Mouse (Mus musculus) lung, embryonic 14.5 days (tissue): ENCODE data around the gene Rgl3. TPM values are rescaled to one million over a fixed set of nuclear protein-coding genes. Genes with fewer than 3 reads are reported as not detected.
A peak's percentile ranks its signal among the peaks of the same experiment; 100 is the strongest.

Experiments
- ATAC-seq: fragments of 200-750 bp; cut with Nextera tagmentation; 2 replicates; pipeline ENCODE4 v1.8.0; 2017; ENCODE audit warnings: mild to moderate bottlenecking, moderate TSS enrichment, moderate library complexity; ENCODE audit not compliant: insufficient read depth
- DNase-seq: peaks from one replicate; pipeline ENCODE4 v3.0.0-alpha.2; 2015
- H3K27ac ChIP-seq: fragments of 300-500 bp; sonication (generic); 2 replicates; pipeline ENCODE4 v1.5.1; 2014; ENCODE audit warnings: low read depth, mild to moderate bottlenecking, moderate library complexity
- H3K27me3 ChIP-seq: fragments of 300-500 bp; sonication (generic); 2 replicates; pipeline ENCODE4 v1.6.1; 2014; ENCODE audit warnings: low read length, control low read depth; ENCODE audit not compliant: insufficient read depth
- H3K36me3 ChIP-seq: fragments of 300-500 bp; sonication (generic); 2 replicates; pipeline ENCODE4 v1.6.1; 2014; ENCODE audit warnings: control low read depth; ENCODE audit not compliant: insufficient read depth
- H3K4me1 ChIP-seq: fragments of 300-500 bp; sonication (generic); 2 replicates; pipeline ENCODE4 v1.6.1; 2014; ENCODE audit warnings: antibody characterized with exemption, control low read depth; ENCODE audit not compliant: insufficient read depth
- H3K4me2 ChIP-seq: fragments of 300-500 bp; sonication (generic); 2 replicates; pipeline ENCODE4 v1.6.1; 2014; ENCODE audit warnings: mild to moderate bottlenecking
- H3K4me3 ChIP-seq: fragments of 300-500 bp; sonication (generic); 2 replicates; pipeline ENCODE4 v1.5.1; 2014; ENCODE audit warnings: low read depth, low read length
- H3K9ac ChIP-seq: fragments of 300-500 bp; sonication (generic); 2 replicates; pipeline ENCODE4 v1.6.1; 2014
- H3K9me3 ChIP-seq: fragments of 300-500 bp; sonication (generic); 2 replicates; pipeline ENCODE4 v1.6.1; 2016; ENCODE audit warnings: low read depth, low read length, control low read depth
- CTCF ChIP-seq: IDR thresholded peaks from 2 replicates; pipeline ENCODE4 v1.5.1; 2016; ENCODE audit warnings: antibody characterized with exemption, low read depth
- WGBS: fragments of 180-500 bp; shearing (Covaris S2); extraction: QIAGEN DNeasy Blood & Tissue Kit; methylation state at CpG from one replicate; pipeline ENCODE4 v1.1.7; 2014; 5-methylcytosine and 5-hydroxymethylcytosine counted together
- polyA plus RNA-seq: library from polyadenylated mRNA; unstranded; fragments of >200 nt; fragmentation: Nextera tagmentation; extraction: Ambion mirVana; gene quantifications from 2 replicates; pipeline ENCODE4 v1.2.1, GENCODE M21; 2014

The Rgl3 gene
- polyA plus RNA-seq, 1 experiment from 2014 or later, result 5.5 TPM

DNA sequence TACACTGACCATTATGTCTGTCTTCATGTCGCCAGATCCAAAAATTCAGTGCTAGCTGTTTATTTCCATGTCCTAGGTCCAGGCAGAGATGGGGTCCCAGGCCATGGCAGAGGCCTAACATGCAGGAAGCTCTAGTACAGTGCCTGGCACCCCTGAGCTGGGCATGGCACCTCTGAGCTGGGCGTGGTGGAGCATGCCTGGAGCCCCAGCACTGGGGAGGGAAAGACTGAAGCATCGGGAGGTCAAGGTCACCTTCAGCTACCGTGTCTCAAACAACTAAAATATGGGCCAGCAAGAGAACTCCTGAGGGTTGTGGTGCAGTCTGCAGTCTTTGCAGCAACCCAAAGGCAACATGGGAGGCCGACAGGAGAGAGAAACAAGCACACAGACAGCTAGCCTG lies 30.9 kb downstream of the Rgl3 start:
- Histone ChIP-seq H3K27me3 (peaks cover 28% of the 10 kb centered on the region), H3K4me2 (no peak overlapping the region), H3K27ac (no peak overlapping the region), H3K4me3 (no peak overlapping the region), H3K9ac (no peak overlapping the region), H3K9me3 (no peaks in the 10 kb centered on the region), H3K4me1 (peaks cover 5% of the 10 kb centered on the region; the same call in 1 of the 2 replicates), H3K36me3 (no peaks in the 10 kb centered on the region; the same call in 1 of the 2 replicates)
- TF ChIP-seq CTCF, result no peak
- 74% methylated on average over 5 of the region's 5 CpGs for WGBS
- no peak for DNase-seq
- no peak for ATAC-seq

DNA sequence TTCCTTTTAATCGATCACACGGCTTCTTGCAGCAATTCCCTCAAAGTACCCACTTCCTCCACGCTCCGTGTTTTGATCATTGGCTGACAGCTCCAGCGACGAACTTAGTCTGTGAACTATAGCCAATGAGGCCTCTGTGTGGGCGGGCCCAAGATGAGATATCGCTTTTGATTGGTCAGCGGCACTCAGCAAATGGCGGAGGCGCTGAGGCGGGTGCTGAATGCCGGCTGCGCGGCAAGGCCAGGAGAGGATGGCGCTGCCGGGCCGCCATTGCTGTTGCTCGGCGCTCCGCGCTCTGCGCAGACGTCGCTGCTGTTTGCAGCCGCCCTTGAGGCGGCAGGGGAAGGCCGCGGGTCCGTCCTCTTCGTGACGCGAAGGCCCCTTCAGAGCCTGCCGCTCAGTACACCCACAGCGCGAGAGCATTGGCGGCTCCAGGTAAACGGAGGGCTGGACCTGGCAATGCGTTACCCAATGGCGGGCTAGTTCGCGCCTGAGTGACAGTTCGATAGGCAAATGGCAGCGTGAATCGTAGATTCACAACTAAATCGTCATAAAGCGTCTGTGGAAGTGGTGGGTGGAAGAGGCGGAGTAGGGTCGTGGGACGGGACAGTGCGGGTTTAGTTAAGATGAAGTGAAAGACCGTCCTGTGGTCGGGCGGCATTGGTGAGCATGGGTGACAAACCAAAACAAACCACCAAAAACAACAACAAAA lies 33.5 kb downstream of the Rgl3 start, which contains the start of gene Swsap1:
Gene Swsap1, plus strand, starts transcription at position 186 of the 712 bp plus-strand sequence.
- Histone ChIP-seq H3K4me3 (peak within 1 kb of the TSS; percentile 65), H3K27ac (peak within 1 kb of the TSS; percentile 92), H3K4me2 (peak within 1 kb of the TSS; percentile 67), H3K27me3 (peaks cover 10% of the 10 kb centered on the region), H3K9ac (peak within 1 kb of the TSS; percentile 61), H3K36me3 (no peaks in the 10 kb centered on the region; the same call in 1 of the 2 replicates), H3K9me3 (no peaks in the 10 kb centered on the region), H3K4me1 (no peaks in the 10 kb centered on the region)
- ATAC-seq (peak; percentile 98), DNase-seq (peak; percentile 99)
- no peak; the same call in 1 of the 2 replicates for TF ChIP-seq CTCF
- 1% methylated on average over 54 of the region's 54 CpGs for WGBS

DNA sequence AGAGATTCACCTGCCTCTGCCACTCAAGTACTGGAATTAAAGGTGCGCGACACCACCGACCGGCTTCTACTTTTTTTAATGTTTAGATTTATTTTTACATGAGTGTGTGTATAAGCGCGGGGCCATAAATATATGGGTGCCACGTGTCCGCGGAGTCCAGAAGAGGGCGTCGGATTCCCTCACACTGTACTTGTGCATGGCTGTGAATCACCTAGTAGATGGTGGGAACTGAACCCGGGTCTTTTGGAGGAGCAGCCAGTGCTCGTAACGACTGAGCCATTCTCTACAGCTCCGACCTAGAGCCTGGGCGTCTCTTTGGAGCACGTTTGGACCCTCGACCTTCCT lies 34.0 kb downstream of the Rgl3 start:
- H3K4me1 ChIP-seq, result no peaks in the 10 kb centered on the region
- under 1% methylated on average over 18 of the region's 18 CpGs for WGBS
- H3K9ac ChIP-seq, result peak overlapping the region; percentile 27; the same call in 1 of the 2 replicates
- peak; percentile 49 for TF ChIP-seq CTCF
- H3K4me2 ChIP-seq, result peak overlapping the region; percentile 67
- ATAC-seq (peak; percentile 65), DNase-seq (no peak)
- no peaks in the 10 kb centered on the region for H3K9me3 ChIP-seq
- H3K36me3 ChIP-seq, result no peaks in the 10 kb centered on the region; the same call in 1 of the 2 replicates
- H3K27me3 ChIP-seq, result peaks cover 8% of the 10 kb centered on the region; the same call in 1 of the 2 replicates
- 0 out of 2 replicates have a peak overlapping the region, but pooled peaks have one; percentile 33 for H3K27ac ChIP-seq
- H3K4me3 ChIP-seq, result peak overlapping the region; percentile 65

DNA sequence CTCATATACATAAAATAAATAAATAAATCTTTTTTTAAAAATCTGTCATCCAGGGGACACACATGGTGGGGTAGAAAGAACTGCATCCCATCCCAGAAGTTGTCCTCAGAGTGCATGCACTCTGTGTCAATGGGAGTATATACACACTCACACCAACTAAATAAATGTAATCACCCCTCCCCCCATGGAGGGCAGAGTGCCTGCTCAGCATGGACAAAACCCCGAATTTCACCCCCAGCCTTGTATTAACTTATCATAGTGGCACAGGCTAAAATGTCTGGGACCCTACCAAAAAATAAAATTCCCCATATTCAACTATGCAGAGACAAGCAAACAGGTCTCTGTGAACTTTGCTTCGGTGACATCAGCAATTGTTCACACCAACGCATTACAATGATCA lies 34.6 kb downstream of the Rgl3 start:
- no peak overlapping the region for H3K27ac ChIP-seq
- no peaks in the 10 kb centered on the region for H3K4me1 ChIP-seq
- TF ChIP-seq CTCF, result no peak
- 77% methylated on average over 3 of the region's 3 CpGs for WGBS
- H3K4me3 ChIP-seq, result no peak overlapping the region
- no peak overlapping the region; the same call in 1 of the 2 replicates for H3K4me2 ChIP-seq
- H3K36me3 ChIP-seq, result no peaks in the 10 kb centered on the region; the same call in 1 of the 2 replicates
- no peak for DNase-seq
- H3K27me3 ChIP-seq, result peaks cover 6% of the 10 kb centered on the region; the same call in 1 of the 2 replicates
- H3K9ac ChIP-seq, result no peak overlapping the region
- H3K9me3 ChIP-seq, result no peaks in the 10 kb centered on the region
- no peak for ATAC-seq

DNA sequence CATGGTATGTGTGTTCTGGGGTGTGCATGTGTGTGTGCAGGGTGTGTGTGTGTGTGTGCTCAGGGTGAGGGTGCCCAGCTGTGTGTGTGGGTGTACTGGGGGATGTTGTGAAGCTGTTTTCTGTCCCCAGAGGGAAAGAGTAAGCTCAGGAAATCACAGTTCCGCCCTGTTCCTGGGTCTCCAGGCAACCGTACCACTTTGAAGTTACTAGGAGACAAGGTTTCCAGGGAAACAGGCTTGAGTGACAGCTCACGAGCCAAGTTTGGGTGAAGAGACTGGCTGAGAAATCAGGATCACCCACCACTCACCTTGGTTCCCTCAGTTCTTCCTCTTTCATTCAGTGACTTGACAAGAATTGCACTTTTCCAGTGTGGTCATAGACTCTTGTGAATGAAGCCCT lies 35.6 kb downstream of the Rgl3 start:
- H3K4me3 ChIP-seq, result no peak overlapping the region
- H3K9me3 ChIP-seq, result no peaks in the 10 kb centered on the region
- H3K9ac ChIP-seq, result no peak overlapping the region
- H3K27me3 ChIP-seq, result no peaks in the 10 kb centered on the region
- ATAC-seq (no peak), DNase-seq (no peak)
- no peak for TF ChIP-seq CTCF
- no peaks in the 10 kb centered on the region for H3K4me1 ChIP-seq
- H3K36me3 ChIP-seq, result no peaks in the 10 kb centered on the region; the same call in 1 of the 2 replicates
- H3K4me2 ChIP-seq, result no peak overlapping the region
- 4% methylated on average over 3 of the region's 3 CpGs for WGBS
- no peak overlapping the region for H3K27ac ChIP-seq

DNA sequence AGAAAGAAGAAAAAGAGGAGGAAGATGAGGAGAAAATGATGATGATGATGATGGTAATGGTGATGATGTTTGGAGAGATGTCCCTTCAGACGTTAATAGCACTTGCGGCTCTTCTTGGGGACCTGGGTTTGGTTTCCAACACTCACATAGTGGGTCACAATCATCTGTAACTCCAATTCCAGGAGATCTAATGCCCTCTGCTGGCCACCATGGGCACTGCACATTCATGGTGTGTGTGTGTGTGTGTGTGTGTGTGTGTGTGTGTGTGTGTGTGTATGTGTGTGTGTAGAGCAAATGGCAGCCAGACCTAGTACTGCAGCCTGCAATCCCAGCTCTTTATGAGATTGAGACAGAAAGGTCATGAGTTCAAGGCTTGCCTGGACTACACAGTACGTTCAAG lies 37.3 kb downstream of the Rgl3 start:
- H3K9ac ChIP-seq, result no peak overlapping the region
- 77% methylated on average over 3 of the region's 3 CpGs for WGBS
- peak; percentile 55 for TF ChIP-seq CTCF

DNA sequence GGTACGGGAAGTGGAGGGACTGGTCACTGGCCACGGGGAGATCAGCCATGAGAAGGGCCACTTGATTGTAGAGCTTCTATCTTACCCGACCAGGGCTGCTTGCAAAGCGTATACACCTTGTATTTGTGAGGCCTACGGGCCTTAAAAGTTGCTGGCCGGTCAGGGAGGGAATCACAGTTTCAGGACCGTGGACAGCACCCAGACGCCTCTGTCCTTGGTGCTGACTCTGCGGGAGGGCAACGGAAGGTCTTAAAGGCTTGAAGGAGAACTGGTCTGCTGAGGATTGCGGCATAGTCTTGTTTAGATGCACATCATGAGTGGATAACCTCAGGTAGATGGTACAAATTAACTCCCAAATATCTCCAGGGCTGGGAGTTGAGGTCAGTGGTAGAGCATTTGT lies 38.9 kb downstream of the Rgl3 start:
- Histone ChIP-seq H3K27me3 (no peaks in the 10 kb centered on the region), H3K9me3 (no peaks in the 10 kb centered on the region), H3K27ac (no peak overlapping the region), H3K4me1 (no peaks in the 10 kb centered on the region), H3K9ac (no peak overlapping the region), H3K4me2 (no peak overlapping the region), H3K4me3 (no peak overlapping the region), H3K36me3 (no peaks in the 10 kb centered on the region)
- no peak for TF ChIP-seq CTCF
- 14% methylated on average over 11 of the region's 11 CpGs for WGBS
- DNase-seq (peak; percentile 85), ATAC-seq (no peak)

More for the DNA sequence above, 37.3 kb downstream of the Rgl3 start:
- Histone ChIP-seq H3K27ac (no peak overlapping the region), H3K9me3 (no peaks in the 10 kb centered on the region), H3K4me3 (no peak overlapping the region), H3K27me3 (no peaks in the 10 kb centered on the region), H3K4me1 (no peaks in the 10 kb centered on the region), H3K4me2 (no peak overlapping the region), H3K36me3 (no peaks in the 10 kb centered on the region)
- ATAC-seq, result no peak
- no peak for DNase-seq
